Mouse (Mus musculus) cerebellum, adult 9-11 months (tissue): ENCODE measurements around the gene Lcp1.

ENCODE experiments used
- DNase-seq: peaks from one replicate; pipeline ENCODE4 v3.0.0; 2022

Lcp1 gene

GRCm38 (mm10) chr14:75208572-75209151, 77.8 kb downstream of the Lcp1 start:
- no peak for DNase-seq

GRCm38 (mm10) chr14:75213752-75214151, 82.9 kb downstream of the Lcp1 start:
- no peak for DNase-seq

GRCm38 (mm10) chr14:75218843-75219242, 87.9 kb downstream of the Lcp1 start:
- DNase-seq: no peak

- no peak for DNase-seq
These were observed 88.5 kb downstream of the Lcp1 start for GRCm38 (mm10) chr14:75219250-75219913.

- DNase-seq: no peak
These were observed 91.5 kb downstream of the Lcp1 start for GRCm38 (mm10) chr14:75222386-75222785.

GRCm38 (mm10) chr14:75227453-75228084, 96.7 kb downstream of the Lcp1 start:
- DNase-seq: no peak

- DNase-seq: peak; percentile 10
These were observed 98.9 kb downstream of the Lcp1 start for GRCm38 (mm10) chr14:75229834-75230233.

GRCm38 (mm10) chr14:75233070-75233469, 102.2 kb downstream of the Lcp1 start:
- DNase-seq: no peak

- no peak for DNase-seq
These were observed 104.7 kb downstream of the Lcp1 start for GRCm38 (mm10) chr14:75235552-75235951.

GRCm38 (mm10) chr14:75235955-75236635, 105.2 kb downstream of the Lcp1 start:
- no peak for DNase-seq

- DNase-seq: no peak
These were observed 105.7 kb downstream of the Lcp1 start for GRCm38 (mm10) chr14:75236636-75237003.

GRCm38 (mm10) chr14:75237096-75237495, 106.2 kb downstream of the Lcp1 start:
- no peak for DNase-seq

- no peak for DNase-seq
These were observed 107.3 kb downstream of the Lcp1 start for GRCm38 (mm10) chr14:75238054-75238692.

- no peak for DNase-seq
These were observed 111.2 kb downstream of the Lcp1 start, which contains the start of gene Cpb2 for GRCm38 (mm10) chr14:75242087-75242486. Gene Cpb2, plus strand, starts transcription at chr14:75242287.

- DNase-seq: no peak
These were observed 115.4 kb downstream of the Lcp1 start for GRCm38 (mm10) chr14:75246024-75247000.

GRCm38 (mm10) chr14:75250432-75250831, 119.5 kb downstream of the Lcp1 start:
- no peak for DNase-seq

GRCm38 (mm10) chr14:75256521-75256920, 125.6 kb downstream of the Lcp1 start:
- DNase-seq: no peak

GRCm38 (mm10) chr14:75269531-75269930, 138.6 kb downstream of the Lcp1 start:
- DNase-seq: no peak

GRCm38 (mm10) chr14:75279716-75280115, 148.8 kb downstream of the Lcp1 start:
- no peak for DNase-seq

- no peak for DNase-seq
These were observed 149.5 kb downstream of the Lcp1 start for GRCm38 (mm10) chr14:75280406-75280805.
